Mouse (Mus musculus) intestine, postnatal 0 days (tissue): Measurements from ENCODE around the gene Eid3. TPM values are rescaled to one million over a fixed set of nuclear protein-coding genes. Genes with fewer than 3 reads are reported as not detected.

ENCODE experiments used
- ATAC-seq: fragments of 200-750 bp; cut with Nextera tagmentation; 2 replicates; pipeline ENCODE4 v1.8.0; 2017; ENCODE audit warnings: mild to moderate bottlenecking, moderate TSS enrichment, moderate library complexity
- H3K27ac ChIP-seq: fragments of 300-500 bp; sonication (generic); 2 replicates; pipeline ENCODE4 v1.5.1; 2014; ENCODE audit warnings: mild to moderate bottlenecking, low read depth, low read length, moderate library complexity
- H3K27me3 ChIP-seq: fragments of 300-500 bp; sonication (generic); replicated peaks from 2 replicates; pipeline ENCODE4 v1.6.1; 2014; ENCODE audit warnings: low read length, mixed read lengths; ENCODE audit not compliant: control insufficient read depth, insufficient read depth
- H3K36me3 ChIP-seq: fragments of 300-500 bp; sonication (generic); 2 replicates; pipeline ENCODE4 v1.6.1; 2014; ENCODE audit warnings: mild to moderate bottlenecking, moderate library complexity; ENCODE audit not compliant: control insufficient read depth, insufficient read depth
- H3K4me1 ChIP-seq: fragments of 300-500 bp; sonication (generic); replicated peaks from 2 replicates; pipeline ENCODE4 v1.6.1; 2014; ENCODE audit warnings: antibody characterized with exemption, low read length, mixed read lengths; ENCODE audit not compliant: control insufficient read depth, insufficient read depth
- H3K4me2 ChIP-seq: fragments of 300-500 bp; sonication (generic); replicated peaks from 2 replicates; pipeline ENCODE4 v1.6.1; 2014; ENCODE audit warnings: low read depth, mild to moderate bottlenecking, moderate library complexity
- H3K4me3 ChIP-seq: fragments of 300-500 bp; sonication (generic); 2 replicates; pipeline ENCODE4 v1.5.1; 2014; ENCODE audit warnings: low read depth, low read length
- H3K9ac ChIP-seq: fragments of 300-500 bp; sonication (generic); 2 replicates; pipeline ENCODE4 v1.6.1; 2014; ENCODE audit warnings: mild to moderate bottlenecking, low read depth, low read length
- H3K9me3 ChIP-seq: fragments of 300-500 bp; sonication (generic); 2 replicates; pipeline ENCODE4 v1.6.1; 2016; ENCODE audit warnings: mixed run types; ENCODE audit not compliant: control insufficient read depth
- CTCF ChIP-seq: sonication (generic); IDR thresholded peaks from 2 replicates; pipeline ENCODE4 v1.5.1; 2016; ENCODE audit warnings: low read depth, mild to moderate bottlenecking, control low read depth, antibody characterized with exemption, moderate library complexity
- WGBS: fragments of 180-500 bp; shearing (Covaris S2); extraction: QIAGEN DNeasy Blood & Tissue Kit; methylation state at CpG from one replicate; pipeline ENCODE4 v1.1.7; 2014; 5-methylcytosine and 5-hydroxymethylcytosine counted together
- polyA plus RNA-seq: library from polyadenylated mRNA; unstranded; fragments of >200 nt; fragmentation: Nextera tagmentation; extraction: Ambion mirVana; gene quantifications from 2 replicates; pipeline ENCODE4 v1.2.1, GENCODE M21; 2015

Gene Eid3
- polyA plus RNA-seq, 1 experiment from 2014 or later: 0.17 TPM

DNA sequence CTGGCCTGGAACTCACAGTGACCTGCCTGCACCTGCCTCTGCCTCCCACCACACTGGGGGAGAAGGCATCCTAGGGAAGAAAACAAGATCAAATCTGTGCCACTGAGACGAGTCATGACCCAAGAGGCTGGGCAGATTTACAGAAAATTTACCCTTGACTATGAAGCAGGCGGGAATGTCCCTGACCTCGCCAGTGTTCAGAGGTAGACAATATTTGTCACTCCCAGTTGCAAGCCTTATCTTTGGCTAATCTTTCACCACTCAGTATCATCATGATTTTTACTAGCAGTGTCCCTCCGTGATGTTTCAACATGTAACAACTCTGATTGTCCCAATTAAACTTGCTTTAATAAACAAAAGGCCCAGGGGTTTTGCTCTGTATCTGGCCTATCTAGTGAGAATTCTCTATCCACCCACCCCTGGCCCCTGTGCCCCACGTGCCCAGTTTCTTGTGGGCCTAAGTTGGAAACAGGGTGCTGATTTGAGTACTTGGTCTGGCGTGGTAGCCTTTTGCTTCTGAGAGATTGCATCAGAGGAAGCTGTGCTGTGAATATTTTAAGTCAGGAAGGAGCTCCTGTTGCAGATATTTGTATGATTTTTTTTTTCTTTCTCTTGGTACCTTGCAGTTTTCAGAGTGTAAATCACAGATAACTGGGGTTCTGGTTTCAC lies 2.1 kb downstream of the Eid3 start:
- no peaks in the 10 kb centered on the region for H3K9me3 ChIP-seq
- TF ChIP-seq CTCF: no peak
- no peak overlapping the region for H3K4me3 ChIP-seq
- H3K4me2 ChIP-seq: no peak overlapping the region
- H3K27me3 ChIP-seq: no peaks in the 10 kb centered on the region
- H3K4me1 ChIP-seq: 0 out of 2 replicates have a peak, but pooled peaks cover 3% of the 10 kb centered on the region
- no peak overlapping the region for H3K9ac ChIP-seq
- no peak overlapping the region for H3K27ac ChIP-seq
- peaks cover 33% of the 10 kb centered on the region for H3K36me3 ChIP-seq
- WGBS: 55% methylated on average over 6 of the region's 6 CpGs
- ATAC-seq: no peak

- no peak overlapping the region for H3K4me3 ChIP-seq
- 0 out of 2 replicates have a peak, but pooled peaks cover 3% of the 10 kb centered on the region for H3K4me1 ChIP-seq
- ATAC-seq: no peak
- WGBS: 82% methylated on average over 10 of the region's 10 CpGs
- H3K9ac ChIP-seq: no peak overlapping the region
- no peaks in the 10 kb centered on the region for H3K9me3 ChIP-seq
- H3K36me3 ChIP-seq: peaks cover 52% of the 10 kb centered on the region
- H3K4me2 ChIP-seq: no peak overlapping the region
- TF ChIP-seq CTCF: no peak
- peak overlapping the region; percentile 67; the same call in 1 of the 2 replicates for H3K27ac ChIP-seq
- no peaks in the 10 kb centered on the region for H3K27me3 ChIP-seq
Measured at GRCm38 (mm10) chr10:82875446-82875845, 9.0 kb downstream of the Eid3 start.

GRCm38 (mm10) chr10:82876076-82876796 lies 9.8 kb downstream of the Eid3 start:
- 0 out of 2 replicates have a peak, but pooled peaks cover 3% of the 10 kb centered on the region for H3K4me1 ChIP-seq
- peak; percentile 78 for TF ChIP-seq CTCF
- H3K9ac ChIP-seq: no peak overlapping the region
- WGBS: 40% methylated on average over 16 of the region's 16 CpGs
- ATAC-seq: peak; percentile 97
- peaks cover 60% of the 10 kb centered on the region for H3K36me3 ChIP-seq
- H3K27ac ChIP-seq: peak overlapping the region; percentile 67; the same call in 1 of the 2 replicates
- H3K9me3 ChIP-seq: no peaks in the 10 kb centered on the region
- H3K27me3 ChIP-seq: no peaks in the 10 kb centered on the region
- no peak overlapping the region for H3K4me2 ChIP-seq
- no peak overlapping the region for H3K4me3 ChIP-seq

DNA sequence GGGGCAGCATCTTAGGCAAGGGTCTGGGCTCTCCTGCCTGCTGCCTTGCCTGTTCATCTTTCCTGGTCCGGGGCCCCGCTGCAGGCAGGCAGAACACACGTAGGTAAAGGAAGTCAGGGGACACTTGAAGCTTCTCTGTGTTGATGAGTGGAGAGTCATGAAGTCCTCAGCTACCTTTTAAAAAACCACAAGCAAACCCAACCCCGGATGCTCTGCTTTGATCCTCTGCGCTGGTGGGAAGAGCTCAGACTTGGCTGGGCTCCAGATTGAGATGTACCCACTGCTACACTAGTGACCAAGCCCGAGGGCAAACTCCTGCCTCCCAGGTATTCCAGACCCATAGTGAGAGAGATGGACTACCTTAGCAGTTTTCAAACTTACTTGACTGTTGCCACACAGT lies 20.9 kb downstream of the Eid3 start:
- H3K9me3 ChIP-seq: no peaks in the 10 kb centered on the region
- WGBS: 92% methylated on average over 6 of the region's 6 CpGs
- H3K4me1 ChIP-seq: no peaks in the 10 kb centered on the region
- peaks cover 80% of the 10 kb centered on the region for H3K36me3 ChIP-seq
- H3K27ac ChIP-seq: no peak overlapping the region
- TF ChIP-seq CTCF: no peak
- no peak for ATAC-seq
- no peaks in the 10 kb centered on the region for H3K27me3 ChIP-seq
- H3K4me2 ChIP-seq: no peak overlapping the region
- no peak overlapping the region for H3K4me3 ChIP-seq
- H3K9ac ChIP-seq: no peak overlapping the region

GRCm38 (mm10) chr10:82888576-82888975 lies 22.1 kb downstream of the Eid3 start:
- H3K27me3 ChIP-seq: no peaks in the 10 kb centered on the region
- no peak for TF ChIP-seq CTCF

GRCm38 (mm10) chr10:82889447-82889973 lies 23.1 kb downstream of the Eid3 start:
- peak; percentile 76 for ATAC-seq
- Histone ChIP-seq H3K27ac (peak overlapping the region; percentile 21; the same call in 1 of the 2 replicates), H3K27me3 (no peaks in the 10 kb centered on the region), H3K4me3 (no peak overlapping the region), H3K9ac (no peak overlapping the region), H3K9me3 (no peaks in the 10 kb centered on the region), H3K4me1 (no peaks in the 10 kb centered on the region), H3K4me2 (no peak overlapping the region), H3K36me3 (peaks cover 78% of the 10 kb centered on the region)
- no peak for TF ChIP-seq CTCF
- WGBS: 30% methylated on average over 9 of the region's 9 CpGs

More at GRCm38 (mm10) chr10:82888576-82888975, 22.1 kb downstream of the Eid3 start:
- Histone ChIP-seq H3K4me1 (no peaks in the 10 kb centered on the region), H3K9ac (no peak overlapping the region), H3K9me3 (no peaks in the 10 kb centered on the region), H3K4me3 (no peak overlapping the region), H3K27ac (no peak overlapping the region), H3K36me3 (peaks cover 80% of the 10 kb centered on the region), H3K4me2 (no peak overlapping the region)
- ATAC-seq: no peak
- WGBS: 86% methylated on average over 8 of the region's 8 CpGs
